Mouse (Mus musculus) brain, embryonic 14.5 days (tissue): Measurements from ENCODE around the gene Dleu7.

ENCODE experiments used
- CTCF ChIP-seq: fragments of 200-500 bp; IDR thresholded peaks from 2 replicates; pipeline ENCODE4 v1.5.1; 2012; ENCODE audit warnings: inconsistent platforms, mild to moderate bottlenecking, moderate library complexity, borderline replicate concordance; ENCODE audit not compliant: insufficient read depth, insufficient read length; ENCODE audit errors: extremely low read depth
- POLR2A ChIP-seq: fragments of 200-500 bp; IDR thresholded peaks from 2 replicates; pipeline ENCODE4 v1.6.1; 2012; ENCODE audit warnings: mild to moderate bottlenecking, inconsistent platforms, borderline replicate concordance; ENCODE audit not compliant: poor library complexity, insufficient read depth, insufficient read length, severe bottlenecking; ENCODE audit errors: extremely low read depth

DNA sequence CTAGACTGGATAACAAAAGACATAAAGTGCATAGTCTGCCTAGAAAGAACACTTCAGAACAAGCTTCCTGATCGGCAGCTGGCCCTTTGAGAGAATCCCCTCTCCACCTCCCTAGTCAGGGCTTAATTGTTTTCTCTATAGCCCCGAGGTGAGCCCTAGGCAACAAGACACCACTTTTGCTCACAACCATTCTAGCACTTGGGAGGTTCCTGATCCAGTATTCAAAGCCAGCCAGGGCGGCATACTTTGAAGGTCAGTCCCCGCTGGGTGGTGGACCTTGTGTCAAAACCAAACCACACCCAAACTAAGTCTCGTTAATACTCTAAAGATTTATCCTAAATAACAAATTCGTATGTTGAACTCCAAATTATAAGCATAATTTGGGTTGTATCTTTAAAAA, 38.6 kb upstream of the Dleu7 start:
- TF ChIP-seq POLR2A, result no peak
- TF ChIP-seq CTCF, result no peak
